Mouse (Mus musculus) heart, adult 2 months (tissue): Measurements from ENCODE around the gene Pde9a.

ENCODE experiments used
- CTCF ChIP-seq: fragments of 200-600 bp; IDR thresholded peaks from 2 replicates; pipeline ENCODE4 v1.8.1; 2022; ENCODE audit warnings: antibody characterized with exemption, mild to moderate bottlenecking, moderate library complexity
- POLR2A ChIP-seq: fragments of 200-500 bp; IDR thresholded peaks from 2 replicates; pipeline ENCODE4 v1.6.1; 2011; ENCODE audit warnings: mild to moderate bottlenecking, low read depth, low read length, control low read depth; ENCODE audit not compliant: insufficient read depth

DNA sequence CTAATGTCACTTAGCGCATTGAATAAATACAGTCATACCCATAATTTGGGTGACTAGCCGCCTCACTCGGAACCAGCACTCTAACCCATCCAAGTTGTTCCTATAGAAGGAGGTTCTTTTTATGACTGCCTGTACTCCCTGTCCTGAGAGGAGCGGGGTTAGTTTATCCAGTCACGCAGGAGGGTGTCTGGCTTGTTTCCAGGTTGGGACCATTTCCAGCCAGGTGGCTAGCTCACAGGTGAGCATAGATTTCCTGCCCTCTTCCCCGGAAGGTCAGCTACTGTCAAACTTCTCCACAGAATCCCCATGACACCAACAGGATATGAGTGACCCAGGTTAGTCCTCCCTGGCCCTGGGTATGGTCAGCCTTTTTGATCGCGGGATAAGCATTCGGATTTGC is 51.5 kb downstream of the Pde9a start:
- TF ChIP-seq CTCF (no peak), POLR2A (no peak)
